Mouse (Mus musculus): ENCODE measurements around the gene Gipc2. TPM values are rescaled to one million over a fixed set of nuclear protein-coding genes. Genes with fewer than 3 reads are reported as not detected.

Gipc2 gene
- total RNA-seq, 2 experiments from 2014 or later: 3.6 to 4.0 TPM

GRCm38 (mm10) chr3:152051959-152052358 lies 114.1 kb downstream of the Gipc2 start:
- intact Hi-C loops (cut with DNase I): no loop called here
- no peak for DNase-seq (ENCODE audit: extremely low spot score in 1 of 2, low spot score in 2 of 2)

GRCm38 (mm10) chr3:152047914-152048313 lies 118.1 kb downstream of the Gipc2 start:
- intact Hi-C loops (cut with DNase I): no loop called here
- no peak for DNase-seq (ENCODE audit: extremely low spot score in 1 of 2, low spot score in 2 of 2)

GRCm38 (mm10) chr3:152046895-152047294 lies 119.1 kb downstream of the Gipc2 start:
- no peak for DNase-seq (ENCODE audit: extremely low spot score in 1 of 2, low spot score in 2 of 2)
- intact Hi-C loops (cut with DNase I): no loop called here

Other genes with a start within 250 kb of the Gipc2 start
- gene Dnajb4, start 44.1 kb upstream of the Gipc2 start, total RNA-seq (2021): 10 to 100 TPM; 47.4 to 51.2 TPM
- gene Fubp1, start 44.2 kb upstream of the Gipc2 start, total RNA-seq (2021): 100 to 1,000 TPM; 125 to 129 TPM
- gene Nexn, start 100.1 kb upstream of the Gipc2 start, total RNA-seq (2021): 1 to 10 TPM; 2.8 to 3.8 TPM
- 10 to 100 TPM; 84.3 to 91.9 TPM for gene Miga1, start 174.2 kb upstream of the Gipc2 start, total RNA-seq (2021)
- 100 to 1,000 TPM; 116 to 117 TPM for gene Usp33, start 180.2 kb upstream of the Gipc2 start, total RNA-seq (2021)
- gene Zzz3, start 229.2 kb upstream of the Gipc2 start, total RNA-seq (2021): 10 to 100 TPM; 30.3 to 31.9 TPM